Mouse (Mus musculus): Measurements from ENCODE around the gene Tex35. TPM values are rescaled to one million over a fixed set of nuclear protein-coding genes. Genes with fewer than 3 reads are reported as not detected.

Gene Tex35
- polyA plus RNA-seq, 1 experiment: 335 TPM

DNA sequence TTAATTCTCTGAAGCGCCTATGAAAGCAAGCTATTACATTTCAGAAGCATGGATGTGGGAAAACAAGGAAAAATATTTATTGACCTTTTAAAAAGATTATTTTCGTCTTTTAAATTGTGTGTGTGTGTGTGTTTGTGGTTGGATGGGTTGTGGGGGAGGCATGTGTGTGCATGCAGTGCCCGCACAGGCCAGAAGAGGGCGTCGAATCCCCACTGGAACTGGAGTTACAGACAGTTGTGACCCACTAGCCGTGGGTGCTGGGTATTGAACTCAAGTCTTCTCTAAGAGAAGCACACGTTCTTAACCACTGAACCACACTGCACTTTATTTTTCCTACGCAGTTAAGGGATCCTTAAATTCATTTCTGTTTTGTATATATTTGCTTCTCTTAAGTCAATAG is 26.5 kb downstream of the Tex35 start:
- Histone ChIP-seq H3K4me3 (ENCODE audit: control insufficient read depth, low read depth, low read length) (no peak overlapping the region), H3K36me3 (ENCODE audit: control insufficient read depth, insufficient read depth, low read length) (no peaks in the 10 kb centered on the region), H3K4me1 (ENCODE audit: control insufficient read depth, insufficient read depth, low read length) (peaks cover 15% of the 10 kb centered on the region), H3K27me3 (ENCODE audit: control insufficient read depth, insufficient read depth, low read length) (no peaks in the 10 kb centered on the region), H3K27ac (ENCODE audit: control insufficient read depth, insufficient read depth, low read depth, low read length) (no peak overlapping the region)
- peak; percentile 82; the same call in 1 of the 2 replicates for TF ChIP-seq CTCF (IDR thresholded peaks at IDR 0.05; ENCODE audit: control insufficient read depth, insufficient read depth, insufficient replicate concordance, low read depth, low read length)
- TF ChIP-seq POLR2A (IDR thresholded peaks at IDR 0.05; ENCODE audit: control insufficient read depth, low read depth, low read length): no peak

DNA sequence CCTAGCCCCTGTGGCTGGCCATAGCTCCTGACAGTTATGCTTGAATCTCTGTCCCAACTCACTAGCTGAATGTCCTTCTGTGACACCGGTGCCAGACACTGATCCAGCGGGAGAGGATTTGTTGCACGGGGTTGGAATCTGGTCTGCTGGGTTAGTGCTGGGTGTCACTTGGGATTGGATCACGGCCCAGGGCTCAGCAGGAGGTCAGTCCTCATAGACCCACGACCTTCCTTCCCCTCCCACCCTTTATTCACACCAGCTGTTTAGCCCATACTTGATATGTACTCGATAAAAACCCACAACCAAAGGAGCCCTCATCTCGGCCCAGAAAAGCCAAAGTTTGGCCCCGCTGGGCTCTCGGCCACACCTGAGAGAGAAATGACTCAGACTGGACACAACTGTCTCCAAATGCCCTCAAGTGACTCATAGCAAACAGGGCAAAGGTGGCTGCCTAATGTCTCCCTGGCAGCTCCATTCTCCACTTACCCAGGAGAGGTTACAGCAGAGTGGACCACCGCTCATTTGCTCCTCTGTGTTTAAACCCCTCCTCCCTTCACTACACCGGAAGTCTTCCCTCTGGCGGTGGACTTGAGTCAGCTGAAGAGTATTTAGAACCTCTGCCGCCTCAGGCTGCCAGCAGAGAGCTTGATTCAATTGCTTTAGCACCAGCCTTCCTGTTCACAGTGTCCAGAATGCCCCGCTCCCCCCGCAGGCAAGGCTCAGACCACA is 27.2 kb downstream of the Tex35 start:
- Histone ChIP-seq H3K36me3 (ENCODE audit: control insufficient read depth, insufficient read depth, low read length) (no peaks in the 10 kb centered on the region), H3K27ac (ENCODE audit: control insufficient read depth, insufficient read depth, low read depth, low read length) (no peak overlapping the region), H3K4me1 (ENCODE audit: control insufficient read depth, insufficient read depth, low read length) (peaks cover 11% of the 10 kb centered on the region), H3K27me3 (ENCODE audit: control insufficient read depth, insufficient read depth, low read length) (no peaks in the 10 kb centered on the region), H3K4me3 (ENCODE audit: control insufficient read depth, low read depth, low read length) (no peak overlapping the region; the same call in 1 of the 2 replicates)
- 0 out of 2 replicates have a peak, but pooled peaks have one; percentile 3 for TF ChIP-seq CTCF (IDR thresholded peaks at IDR 0.05; ENCODE audit: control insufficient read depth, insufficient read depth, insufficient replicate concordance, low read depth, low read length)
- no peak for TF ChIP-seq POLR2A (IDR thresholded peaks at IDR 0.05; ENCODE audit: control insufficient read depth, low read depth, low read length)

DNA sequence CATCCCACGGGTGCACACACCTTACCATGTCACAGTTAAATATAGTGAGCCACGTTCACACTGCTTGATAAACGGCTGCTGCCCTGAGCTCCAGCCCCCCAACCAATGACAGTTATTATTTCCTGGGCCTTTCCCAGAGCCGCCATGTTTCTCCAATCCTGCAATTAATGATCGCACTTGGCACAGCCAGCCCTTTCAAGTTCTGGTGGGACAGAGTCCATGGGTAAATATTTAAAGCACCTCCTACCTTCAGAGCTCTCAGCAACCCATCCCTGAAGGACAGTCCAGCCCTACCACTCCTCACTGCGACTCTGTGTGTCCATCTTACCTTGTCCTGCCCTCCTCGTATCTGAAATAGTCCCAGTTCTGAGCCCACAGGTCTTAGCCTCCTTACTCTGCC is 28.4 kb downstream of the Tex35 start:
- Histone ChIP-seq H3K27me3 (ENCODE audit: control insufficient read depth, insufficient read depth, low read length) (no peaks in the 10 kb centered on the region), H3K4me3 (ENCODE audit: control insufficient read depth, low read depth, low read length) (no peak overlapping the region), H3K4me1 (ENCODE audit: control insufficient read depth, insufficient read depth, low read length) (peaks cover 7% of the 10 kb centered on the region), H3K27ac (ENCODE audit: control insufficient read depth, insufficient read depth, low read depth, low read length) (no peak overlapping the region), H3K36me3 (ENCODE audit: control insufficient read depth, insufficient read depth, low read length) (no peaks in the 10 kb centered on the region)
- TF ChIP-seq POLR2A (IDR thresholded peaks at IDR 0.05; ENCODE audit: control insufficient read depth, low read depth, low read length): no peak
- no peak for TF ChIP-seq CTCF (IDR thresholded peaks at IDR 0.05; ENCODE audit: control insufficient read depth, insufficient read depth, insufficient replicate concordance, low read depth, low read length)

DNA sequence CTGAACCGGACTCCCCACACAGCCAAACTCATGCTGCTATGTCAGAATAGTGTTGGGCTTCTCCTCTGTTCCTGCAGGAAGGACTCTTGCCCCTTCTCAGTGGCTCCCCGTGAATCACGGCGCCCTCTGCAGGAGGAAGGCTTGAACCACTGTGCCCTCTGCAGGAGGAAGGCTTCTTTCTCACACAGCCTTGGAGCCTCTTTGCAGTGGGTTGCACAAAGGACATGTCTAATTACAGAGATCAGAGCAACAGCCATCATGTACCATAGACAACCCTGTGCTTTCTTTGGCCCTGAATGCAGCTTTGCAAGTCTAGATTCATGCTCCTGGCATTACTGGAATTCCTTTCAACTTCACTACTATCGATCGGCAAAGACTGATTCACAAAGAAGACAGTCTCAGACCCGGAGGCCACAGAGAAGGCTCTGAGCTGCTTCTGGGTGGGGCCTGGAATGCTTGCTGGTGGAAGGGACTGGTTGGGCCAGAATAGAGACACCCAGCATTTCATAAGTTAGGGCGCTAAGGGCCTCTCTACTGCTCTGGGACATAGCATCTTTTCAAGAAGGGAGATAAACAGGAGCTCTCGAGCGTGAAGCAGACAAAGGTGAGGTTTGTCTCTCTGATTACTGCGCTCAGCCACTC is 29.0 kb downstream of the Tex35 start:
- Histone ChIP-seq H3K4me3 (ENCODE audit: control insufficient read depth, low read depth, low read length) (no peak overlapping the region), H3K36me3 (ENCODE audit: control insufficient read depth, insufficient read depth, low read length) (no peaks in the 10 kb centered on the region), H3K27me3 (ENCODE audit: control insufficient read depth, insufficient read depth, low read length) (no peaks in the 10 kb centered on the region), H3K4me1 (ENCODE audit: control insufficient read depth, insufficient read depth, low read length) (peaks cover 7% of the 10 kb centered on the region), H3K27ac (ENCODE audit: control insufficient read depth, insufficient read depth, low read depth, low read length) (no peak overlapping the region)
- TF ChIP-seq CTCF (IDR thresholded peaks at IDR 0.05; ENCODE audit: control insufficient read depth, insufficient read depth, insufficient replicate concordance, low read depth, low read length) (peak; percentile 68; the same call in 1 of the 2 replicates), POLR2A (IDR thresholded peaks at IDR 0.05; ENCODE audit: control insufficient read depth, low read depth, low read length) (no peak)

DNA sequence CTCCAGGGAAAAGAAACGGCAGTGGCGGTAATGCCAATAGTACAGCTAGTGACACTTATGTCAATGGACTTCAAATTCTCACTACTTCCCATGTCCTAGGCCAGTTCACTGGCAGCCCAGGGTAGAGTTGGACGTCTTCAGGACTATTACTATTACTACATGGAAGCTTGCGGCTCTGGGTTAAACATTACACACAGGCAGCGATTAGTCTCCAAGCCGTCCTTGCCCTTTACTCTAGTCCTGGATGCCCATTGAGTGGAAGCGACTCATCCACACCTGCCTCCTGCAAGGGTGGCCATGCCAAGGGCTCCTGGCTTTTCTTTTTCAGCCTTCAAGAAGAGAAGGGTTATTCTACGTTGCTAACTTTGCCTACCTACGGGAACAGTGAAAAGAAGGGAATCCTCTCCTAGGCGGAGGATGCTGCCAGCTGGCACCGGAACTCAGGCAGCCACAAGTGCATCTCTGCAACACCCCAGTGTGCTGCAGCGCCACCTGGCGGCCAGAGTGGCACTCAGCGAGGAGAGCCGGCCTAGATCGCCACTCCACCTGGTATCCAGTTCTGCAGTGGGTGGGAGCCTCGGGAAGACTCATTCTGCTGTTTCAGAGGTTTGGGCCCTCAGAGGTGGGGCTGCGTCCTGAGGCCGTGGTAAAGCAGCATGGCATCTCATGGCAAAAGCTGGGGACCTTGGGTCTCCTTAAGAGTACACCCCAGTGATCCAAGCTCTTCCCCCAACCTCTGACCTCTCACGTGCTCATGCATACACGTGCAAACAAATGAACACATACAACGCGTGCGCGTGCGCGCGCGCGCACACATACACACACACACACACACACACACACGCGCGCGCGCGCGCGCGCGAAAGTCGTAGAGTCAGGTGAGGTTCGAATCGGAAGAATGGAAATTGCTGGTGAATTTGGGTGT is 31.4 kb downstream of the Tex35 start:
- Histone ChIP-seq H3K4me1 (ENCODE audit: control insufficient read depth, insufficient read depth, low read length) (peaks cover 7% of the 10 kb centered on the region), H3K27me3 (ENCODE audit: control insufficient read depth, insufficient read depth, low read length) (no peaks in the 10 kb centered on the region), H3K4me3 (ENCODE audit: control insufficient read depth, low read depth, low read length) (peak overlapping the region; percentile 39), H3K27ac (ENCODE audit: control insufficient read depth, insufficient read depth, low read depth, low read length) (no peak overlapping the region), H3K36me3 (ENCODE audit: control insufficient read depth, insufficient read depth, low read length) (no peaks in the 10 kb centered on the region)
- TF ChIP-seq POLR2A (IDR thresholded peaks at IDR 0.05; ENCODE audit: control insufficient read depth, low read depth, low read length) (no peak), CTCF (IDR thresholded peaks at IDR 0.05; ENCODE audit: control insufficient read depth, insufficient read depth, insufficient replicate concordance, low read depth, low read length) (peak; percentile 99)

DNA sequence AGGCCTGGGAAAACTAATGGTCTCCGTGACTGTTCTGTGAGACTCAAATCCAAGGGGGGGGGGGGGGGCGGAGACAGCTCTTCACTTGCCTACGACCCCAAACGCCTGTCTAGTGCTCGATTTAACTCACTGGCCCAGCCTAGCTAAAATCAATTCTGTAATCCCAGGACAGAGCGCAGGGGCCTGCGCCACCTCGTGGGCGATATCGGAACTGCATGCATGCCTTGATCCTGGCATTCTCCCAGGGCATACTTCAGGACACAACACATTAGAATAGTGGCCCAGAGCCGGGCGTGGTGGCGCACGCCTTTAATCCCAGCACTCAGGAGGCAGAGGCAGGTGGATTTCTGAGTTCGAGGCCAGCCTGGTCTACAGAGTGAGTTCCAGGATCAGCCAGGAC is 32.2 kb downstream of the Tex35 start:
- TF ChIP-seq POLR2A (IDR thresholded peaks at IDR 0.05; ENCODE audit: control insufficient read depth, low read depth, low read length) (no peak), CTCF (IDR thresholded peaks at IDR 0.05; ENCODE audit: control insufficient read depth, insufficient read depth, insufficient replicate concordance, low read depth, low read length) (peak; percentile 99)
- no peak overlapping the region for H3K4me3 ChIP-seq (ENCODE audit: control insufficient read depth, low read depth, low read length)
- H3K4me1 ChIP-seq (ENCODE audit: control insufficient read depth, insufficient read depth, low read length): peaks cover 4% of the 10 kb centered on the region
- no peaks in the 10 kb centered on the region for H3K27me3 ChIP-seq (ENCODE audit: control insufficient read depth, insufficient read depth, low read length)
- H3K36me3 ChIP-seq (ENCODE audit: control insufficient read depth, insufficient read depth, low read length): no peaks in the 10 kb centered on the region
- no peak overlapping the region for H3K27ac ChIP-seq (ENCODE audit: control insufficient read depth, insufficient read depth, low read depth, low read length)

DNA sequence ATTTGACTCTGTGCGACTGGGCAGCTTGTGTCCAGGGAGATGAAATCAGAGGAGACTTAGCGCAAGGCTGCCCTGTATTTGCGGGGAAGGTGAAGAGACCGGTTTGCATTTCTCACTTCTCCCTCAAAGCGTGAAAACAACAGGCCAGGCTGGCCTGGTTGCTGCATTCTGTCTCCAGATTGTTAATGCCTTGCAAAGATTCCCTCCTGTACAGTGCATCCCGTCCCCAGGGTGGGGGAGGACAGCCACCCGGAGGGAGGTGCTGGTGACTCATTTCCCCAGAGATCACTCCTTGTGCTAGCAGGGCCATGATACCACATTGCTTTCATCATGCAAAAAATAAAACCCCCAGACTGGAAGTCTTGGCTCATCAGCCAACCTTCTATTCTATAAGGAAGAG is 33.5 kb downstream of the Tex35 start:
- Histone ChIP-seq H3K36me3 (ENCODE audit: control insufficient read depth, insufficient read depth, low read length) (no peaks in the 10 kb centered on the region), H3K27ac (ENCODE audit: control insufficient read depth, insufficient read depth, low read depth, low read length) (no peak overlapping the region), H3K27me3 (ENCODE audit: control insufficient read depth, insufficient read depth, low read length) (no peaks in the 10 kb centered on the region), H3K4me1 (ENCODE audit: control insufficient read depth, insufficient read depth, low read length) (peaks cover 3% of the 10 kb centered on the region), H3K4me3 (ENCODE audit: control insufficient read depth, low read depth, low read length) (no peak overlapping the region)
- TF ChIP-seq CTCF (IDR thresholded peaks at IDR 0.05; ENCODE audit: control insufficient read depth, insufficient read depth, insufficient replicate concordance, low read depth, low read length): no peak
- no peak for TF ChIP-seq POLR2A (IDR thresholded peaks at IDR 0.05; ENCODE audit: control insufficient read depth, low read depth, low read length)
